Mouse (Mus musculus) neural tube, embryonic 15.5 days (tissue): ENCODE measurements around the gene Dnah17. TPM values are rescaled to one million over a fixed set of nuclear protein-coding genes. Genes with fewer than 3 reads are reported as not detected.

Experiments used
- ATAC-seq: fragments of 200-750 bp; cut with Nextera tagmentation; 2 replicates; pipeline ENCODE4 v1.8.0; 2017; ENCODE audit warnings: mild to moderate bottlenecking, moderate TSS enrichment, moderate library complexity; ENCODE audit not compliant: low FRiP score
- H3K27ac ChIP-seq: fragments of 300-500 bp; sonication (generic); replicated peaks from 2 replicates; pipeline ENCODE4 v1.5.1; 2015; ENCODE audit warnings: mild to moderate bottlenecking, inconsistent platforms
- H3K27me3 ChIP-seq: fragments of 300-500 bp; sonication (generic); replicated peaks from 2 replicates; pipeline ENCODE4 v1.6.1; 2015; ENCODE audit warnings: inconsistent platforms
- H3K36me3 ChIP-seq: fragments of 300-500 bp; sonication (generic); 2 replicates; pipeline ENCODE4 v1.6.1; 2015; ENCODE audit warnings: inconsistent platforms
- H3K4me1 ChIP-seq: fragments of 300-500 bp; sonication (generic); 2 replicates; pipeline ENCODE4 v1.6.1; 2015; ENCODE audit warnings: inconsistent platforms
- H3K4me2 ChIP-seq: fragments of 300-500 bp; sonication (generic); 2 replicates; pipeline ENCODE4 v1.6.1; 2015; ENCODE audit warnings: inconsistent platforms, mild to moderate bottlenecking, moderate library complexity
- H3K4me3 ChIP-seq: fragments of 300-500 bp; sonication (generic); replicated peaks from 2 replicates; pipeline ENCODE4 v1.5.1; 2015; ENCODE audit warnings: mild to moderate bottlenecking, inconsistent platforms
- H3K9ac ChIP-seq: fragments of 300-500 bp; sonication (generic); replicated peaks from 2 replicates; pipeline ENCODE4 v1.6.1; 2015; ENCODE audit warnings: mild to moderate bottlenecking, inconsistent platforms
- H3K9me3 ChIP-seq: fragments of 300-500 bp; sonication (generic); replicated peaks from 2 replicates; pipeline ENCODE4 v1.6.1; 2016; ENCODE audit warnings: inconsistent platforms
- WGBS: fragments of 180-500 bp; shearing (Covaris S2); methylation state at CpG from one replicate; pipeline ENCODE4 v1.1.7; 2015; ENCODE audit warnings: mixed read lengths; 5-methylcytosine and 5-hydroxymethylcytosine counted together
- microRNA-seq: library from miRNA; unstranded; fragments of <30 nt; microRNA quantifications from one replicate; pipeline ENCODE4, GENCODE M21; 2017
- polyA plus RNA-seq: library from polyadenylated mRNA; unstranded; fragments of >200 nt; fragmentation: Nextera tagmentation; extraction: Ambion mirVana; gene quantifications from 2 replicates; pipeline ENCODE4 v1.2.1, GENCODE M21; 2015

Gene Dnah17
- polyA plus RNA-seq, 1 experiment from 2014 or later: 0.28 TPM

GRCm38 (mm10) chr11:117975211-117975967 is 155.0 kb downstream of the Dnah17 start:
- peaks cover 24% of the 10 kb centered on the region for H3K4me1 ChIP-seq
- no peak overlapping the region for H3K4me3 ChIP-seq
- H3K9ac ChIP-seq: no peak overlapping the region
- peak overlapping the region; percentile 60 for H3K27ac ChIP-seq
- H3K4me2 ChIP-seq: no peak overlapping the region
- WGBS: 6% methylated on average over 18 of the region's 18 CpGs
- peak; percentile 31; the same call in 1 of the 2 replicates for ATAC-seq
- H3K9me3 ChIP-seq: no peaks in the 10 kb centered on the region
- no peaks in the 10 kb centered on the region for H3K27me3 ChIP-seq
- no peaks in the 10 kb centered on the region for H3K36me3 ChIP-seq

GRCm38 (mm10) chr11:117974327-117975125 is 155.9 kb downstream of the Dnah17 start:
- ATAC-seq: no peak
- no peak overlapping the region for H3K27ac ChIP-seq

DNA sequence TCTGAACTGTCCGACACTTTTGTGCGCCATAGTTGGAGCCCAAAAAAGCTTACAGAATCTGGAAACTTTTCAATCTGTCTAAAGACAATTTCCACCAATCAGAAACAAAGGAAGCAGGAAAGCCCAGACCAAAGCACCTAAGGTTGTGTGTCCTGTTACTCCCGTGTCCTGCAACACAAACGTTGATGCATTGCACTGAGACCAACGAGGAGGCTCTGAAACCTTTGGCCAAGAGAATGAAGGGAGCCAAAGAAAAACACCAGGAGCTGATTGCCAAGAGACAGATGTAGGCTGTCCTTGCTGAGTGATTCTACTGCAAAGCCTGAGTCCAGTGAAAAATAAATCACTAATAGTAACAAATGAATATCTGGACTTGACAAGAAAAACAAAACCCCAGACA is 156.9 kb downstream of the Dnah17 start:
- no peaks in the 10 kb centered on the region for H3K9me3 ChIP-seq
- H3K36me3 ChIP-seq: no peaks in the 10 kb centered on the region
- no peak for ATAC-seq
- WGBS: 43% methylated on average over 5 of the region's 5 CpGs
- no peak overlapping the region for H3K4me3 ChIP-seq
- peaks cover 39% of the 10 kb centered on the region for H3K4me1 ChIP-seq
- H3K27ac ChIP-seq: no peak overlapping the region
- H3K4me2 ChIP-seq: no peak overlapping the region
- no peaks in the 10 kb centered on the region for H3K27me3 ChIP-seq
- no peak overlapping the region for H3K9ac ChIP-seq

More at GRCm38 (mm10) chr11:117974327-117975125, 155.9 kb downstream of the Dnah17 start:
- Histone ChIP-seq H3K9me3 (no peaks in the 10 kb centered on the region), H3K36me3 (no peaks in the 10 kb centered on the region), H3K4me3 (no peak overlapping the region), H3K4me2 (no peak overlapping the region), H3K4me1 (peaks cover 32% of the 10 kb centered on the region), H3K9ac (no peak overlapping the region), H3K27me3 (no peaks in the 10 kb centered on the region)
- 28% methylated on average over 14 of the region's 14 CpGs for WGBS

GRCm38 (mm10) chr11:117972656-117973558 is 157.5 kb downstream of the Dnah17 start:
- no peaks in the 10 kb centered on the region for H3K27me3 ChIP-seq
- H3K9me3 ChIP-seq: no peaks in the 10 kb centered on the region
- H3K4me3 ChIP-seq: no peak overlapping the region
- H3K36me3 ChIP-seq: no peaks in the 10 kb centered on the region
- ATAC-seq: no peak
- peaks cover 45% of the 10 kb centered on the region for H3K4me1 ChIP-seq
- WGBS: 82% methylated on average over 11 of the region's 11 CpGs
- no peak overlapping the region for H3K27ac ChIP-seq
- no peak overlapping the region for H3K4me2 ChIP-seq
- no peak overlapping the region for H3K9ac ChIP-seq

Small RNAs within 50 kb of the gene (microRNA-seq; reads per million reads assigned to microRNA genes)
- gene Mir6933: not detected

Other genes starting within 250 kb of the Dnah17 start
- gene Socs3, start 160.6 kb downstream of the Dnah17 start, polyA plus RNA-seq: 6.7 and 13.2 TPM in 2 replicates
- gene Pgs1, start 144.3 kb downstream of the Dnah17 start, polyA plus RNA-seq: 60.7 and 62.8 TPM in 2 replicates
- gene Cyth1, start 118.0 kb upstream of the Dnah17 start, polyA plus RNA-seq: 22.5 and 24.8 TPM in 2 replicates
- gene Usp36, start 159.6 kb upstream of the Dnah17 start, polyA plus RNA-seq: 17.5 and 19.5 TPM in 2 replicates
- gene Cep295nl, start 211.9 kb upstream of the Dnah17 start, polyA plus RNA-seq: 0.18 and 0.37 TPM in 2 replicates
- 84.6 and 86.6 TPM in 2 replicates for gene Timp2, start 225.1 kb upstream of the Dnah17 start, polyA plus RNA-seq